Mouse (Mus musculus): Measurements from ENCODE around the gene Ptgds. TPM values are rescaled to one million over a fixed set of nuclear protein-coding genes. Genes with fewer than 3 reads are reported as not detected.

The Ptgds gene
- polyA plus RNA-seq, 1 experiment from 2014 or later: 0.69 TPM

DNA sequence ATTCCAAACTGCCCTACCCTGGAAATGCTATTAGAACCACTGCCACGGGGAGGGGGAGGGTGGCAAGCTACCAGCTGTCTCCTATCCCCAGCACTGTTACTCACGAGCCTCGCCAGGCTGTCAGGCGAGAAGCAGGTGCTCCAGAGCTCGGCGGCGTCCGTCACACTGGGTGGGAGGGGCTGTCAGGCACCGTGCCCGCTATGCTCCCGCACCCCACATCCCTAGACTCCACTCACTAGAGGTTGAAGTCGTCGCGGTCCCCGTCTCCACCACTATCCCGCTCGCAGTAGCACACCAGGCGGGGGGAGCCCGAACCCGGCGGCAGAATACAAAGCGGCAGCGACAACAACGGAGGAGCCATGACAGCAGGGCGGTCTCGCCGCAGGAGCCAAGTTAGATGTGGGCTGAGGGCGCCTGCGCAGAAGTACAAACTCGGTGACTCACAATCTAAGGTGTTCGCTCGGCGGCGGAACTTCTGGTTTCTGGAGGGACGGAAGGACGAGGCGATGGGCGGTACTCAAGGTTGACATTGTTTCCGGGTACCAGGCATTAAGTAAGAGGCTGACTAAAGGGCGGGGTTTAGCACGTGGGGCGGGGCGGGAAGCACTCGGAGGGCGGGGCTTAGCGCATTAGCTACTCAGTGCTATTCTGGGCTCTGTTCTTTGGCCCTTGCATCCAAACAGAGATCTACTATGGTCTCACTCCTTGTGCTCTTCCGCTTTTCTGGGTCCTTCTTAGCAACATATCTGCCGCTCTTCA lies 9.1 kb downstream of the Ptgds start, which contains the start of gene Paxx:
Gene Paxx, minus strand, starts transcription at position 544 of the 759 bp plus-strand sequence.
- ATAC-seq (replicated peaks; ENCODE audit: low FRiP score) (peak; percentile 86), DNase-seq (ENCODE audit: low spot score) (peak; percentile 93)
- Histone ChIP-seq H3K9me3 (ENCODE audit: control insufficient read depth, low read length) (no peaks in the 10 kb centered on the region), H3K4me3 (ENCODE audit: low read depth, low read length) (peak within 1 kb of the TSS; percentile 72), H3K4me2 (ENCODE audit: low read depth, low read length, severe bottlenecking) (peak within 1 kb of the TSS; percentile 89), H3K4me1 (replicated peaks; ENCODE audit: control insufficient read depth, insufficient read depth, low read length) (peaks cover 6% of the 10 kb centered on the region; the same call in 1 of the 2 replicates), H3K9ac (ENCODE audit: low read length) (peak within 1 kb of the TSS; percentile 77), H3K27ac (ENCODE audit: low read depth, low read length) (peak within 1 kb of the TSS; percentile 78), H3K27me3 (ENCODE audit: control insufficient read depth, insufficient read depth, low read length) (no peaks in the 10 kb centered on the region), H3K36me3 (ENCODE audit: control insufficient read depth, insufficient read depth, low read length) (no peaks in the 10 kb centered on the region; the same call in 1 of the 2 replicates)
- under 1% methylated on average over 48 of the region's 48 CpGs for WGBS

- 44% methylated on average over 5 of the region's 5 CpGs for WGBS
Measured at GRCm38 (mm10) chr2:25460135-25460534, 9.7 kb downstream of the Ptgds start.

GRCm38 (mm10) chr2:25458911-25459310 lies 10.9 kb downstream of the Ptgds start:
- WGBS: 80% methylated on average over 5 of the region's 5 CpGs
- H3K4me1 ChIP-seq (replicated peaks; ENCODE audit: control insufficient read depth, insufficient read depth, low read length): peaks cover 6% of the 10 kb centered on the region; the same call in 1 of the 2 replicates
- H3K4me2 ChIP-seq (ENCODE audit: low read depth, low read length, severe bottlenecking): no peak overlapping the region
- H3K27me3 ChIP-seq (ENCODE audit: control insufficient read depth, insufficient read depth, low read length): no peaks in the 10 kb centered on the region
- no peak overlapping the region for H3K27ac ChIP-seq (ENCODE audit: low read depth, low read length)
- no peak overlapping the region for H3K9ac ChIP-seq (ENCODE audit: low read length)
- no peak for ATAC-seq (replicated peaks; ENCODE audit: low FRiP score)
- H3K4me3 ChIP-seq (ENCODE audit: low read depth, low read length): no peak overlapping the region
- H3K36me3 ChIP-seq (ENCODE audit: control insufficient read depth, insufficient read depth, low read length): no peaks in the 10 kb centered on the region; the same call in 1 of the 2 replicates
- no peaks in the 10 kb centered on the region for H3K9me3 ChIP-seq (ENCODE audit: control insufficient read depth, low read length)
- DNase-seq (ENCODE audit: low spot score): no peak

More at GRCm38 (mm10) chr2:25460135-25460534, 9.7 kb downstream of the Ptgds start:
- Histone ChIP-seq H3K27me3 (ENCODE audit: control insufficient read depth, insufficient read depth, low read length) (no peaks in the 10 kb centered on the region), H3K27ac (ENCODE audit: low read depth, low read length) (peak overlapping the region; percentile 78), H3K9ac (ENCODE audit: low read length) (peak overlapping the region; percentile 77), H3K4me1 (replicated peaks; ENCODE audit: control insufficient read depth, insufficient read depth, low read length) (peaks cover 6% of the 10 kb centered on the region; the same call in 1 of the 2 replicates), H3K36me3 (ENCODE audit: control insufficient read depth, insufficient read depth, low read length) (no peaks in the 10 kb centered on the region; the same call in 1 of the 2 replicates), H3K9me3 (ENCODE audit: control insufficient read depth, low read length) (no peaks in the 10 kb centered on the region), H3K4me2 (ENCODE audit: low read depth, low read length, severe bottlenecking) (peak overlapping the region; percentile 89), H3K4me3 (ENCODE audit: low read depth, low read length) (peak overlapping the region; percentile 72)
- ATAC-seq (replicated peaks; ENCODE audit: low FRiP score) (peak; percentile 19; the same call in 1 of the 2 replicates), DNase-seq (ENCODE audit: low spot score) (no peak)

DNA sequence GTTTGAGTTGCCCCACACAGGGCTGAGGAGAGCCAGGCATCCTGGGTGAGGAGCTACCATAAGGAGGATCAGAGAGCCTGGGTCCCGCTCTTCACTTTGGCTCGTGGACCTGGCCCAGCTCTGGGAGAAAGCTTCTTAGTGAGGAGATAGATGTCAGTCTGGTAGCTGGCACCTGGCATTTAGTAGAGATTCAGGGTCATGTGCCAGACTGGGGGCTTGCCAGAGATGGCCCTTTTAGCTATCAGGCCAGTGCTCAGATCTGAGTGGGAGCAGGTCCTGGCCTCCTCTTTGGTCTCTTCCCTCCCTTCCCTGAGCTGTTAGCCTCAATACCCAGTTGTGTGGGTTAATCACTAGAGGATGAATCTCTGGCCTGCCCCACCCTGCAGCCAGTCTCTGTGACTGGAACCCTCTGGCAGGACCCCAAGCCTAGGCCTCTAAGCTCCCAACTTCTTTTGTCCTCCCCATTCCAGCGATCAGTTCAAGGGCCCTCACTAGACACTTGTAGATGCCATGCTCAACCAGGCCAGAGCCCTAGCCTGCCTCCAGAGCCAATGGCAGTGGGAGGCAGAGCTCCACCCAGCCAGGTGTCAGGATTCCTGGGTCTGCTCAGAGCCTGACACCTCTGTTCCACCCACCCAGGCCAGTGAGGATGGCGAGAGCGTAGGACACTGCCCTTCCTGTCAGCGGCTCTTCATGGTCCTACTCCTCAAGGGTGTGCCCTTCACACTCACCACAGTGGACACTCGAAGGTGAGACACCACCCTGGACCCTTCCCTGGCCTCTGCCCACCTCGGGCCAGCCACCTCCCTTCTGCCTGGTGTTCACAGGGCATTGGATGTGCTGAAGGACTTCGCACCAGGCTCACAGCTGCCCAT lies 12.6 kb downstream of the Ptgds start:
- H3K4me2 ChIP-seq (ENCODE audit: low read depth, low read length, severe bottlenecking): no peak overlapping the region
- no peaks in the 10 kb centered on the region for H3K9me3 ChIP-seq (ENCODE audit: control insufficient read depth, low read length)
- H3K27ac ChIP-seq (ENCODE audit: low read depth, low read length): no peak overlapping the region
- no peaks in the 10 kb centered on the region for H3K27me3 ChIP-seq (ENCODE audit: control insufficient read depth, insufficient read depth, low read length)
- H3K9ac ChIP-seq (ENCODE audit: low read length): no peak overlapping the region
- H3K36me3 ChIP-seq (ENCODE audit: control insufficient read depth, insufficient read depth, low read length): no peaks in the 10 kb centered on the region; the same call in 1 of the 2 replicates
- WGBS: 84% methylated on average over 9 of the region's 9 CpGs
- ATAC-seq (replicated peaks; ENCODE audit: low FRiP score): no peak
- H3K4me3 ChIP-seq (ENCODE audit: low read depth, low read length): no peak overlapping the region
- H3K4me1 ChIP-seq (replicated peaks; ENCODE audit: control insufficient read depth, insufficient read depth, low read length): peaks cover 6% of the 10 kb centered on the region; the same call in 1 of the 2 replicates
- no peak for DNase-seq (ENCODE audit: low spot score)

- Histone ChIP-seq H3K36me3 (ENCODE audit: control insufficient read depth, insufficient read depth, low read length) (no peaks in the 10 kb centered on the region; the same call in 1 of the 2 replicates), H3K27ac (ENCODE audit: low read depth, low read length) (no peak within 1 kb of the TSS), H3K9me3 (ENCODE audit: control insufficient read depth, low read length) (no peaks in the 10 kb centered on the region), H3K4me1 (replicated peaks; ENCODE audit: control insufficient read depth, insufficient read depth, low read length) (peaks cover 6% of the 10 kb centered on the region; the same call in 1 of the 2 replicates), H3K4me3 (ENCODE audit: low read depth, low read length) (no peak within 1 kb of the TSS), H3K4me2 (ENCODE audit: low read depth, low read length, severe bottlenecking) (no peak within 1 kb of the TSS), H3K9ac (ENCODE audit: low read length) (no peak within 1 kb of the TSS), H3K27me3 (ENCODE audit: control insufficient read depth, insufficient read depth, low read length) (no peaks in the 10 kb centered on the region)
- DNase-seq (ENCODE audit: low spot score): no peak
- 63% methylated on average over 14 of the region's 14 CpGs for WGBS
- no peak for ATAC-seq (replicated peaks; ENCODE audit: low FRiP score)
Measured at GRCm38 (mm10) chr2:25456205-25456953, 13.5 kb downstream of the Ptgds start, which contains the start of gene Clic3. Gene Clic3, plus strand, starts transcription at chr2:25456838.

GRCm38 (mm10) chr2:25452951-25453350 lies 16.9 kb downstream of the Ptgds start:
- Histone ChIP-seq H3K4me2 (ENCODE audit: low read depth, low read length, severe bottlenecking) (no peak overlapping the region), H3K9ac (ENCODE audit: low read length) (no peak overlapping the region), H3K4me3 (ENCODE audit: low read depth, low read length) (no peak overlapping the region), H3K9me3 (ENCODE audit: control insufficient read depth, low read length) (no peaks in the 10 kb centered on the region), H3K27ac (ENCODE audit: low read depth, low read length) (no peak overlapping the region), H3K4me1 (replicated peaks; ENCODE audit: control insufficient read depth, insufficient read depth, low read length) (no peaks in the 10 kb centered on the region), H3K27me3 (ENCODE audit: control insufficient read depth, insufficient read depth, low read length) (no peaks in the 10 kb centered on the region), H3K36me3 (ENCODE audit: control insufficient read depth, insufficient read depth, low read length) (no peaks in the 10 kb centered on the region)
- no peak for ATAC-seq (replicated peaks; ENCODE audit: low FRiP score)
- no peak for DNase-seq (ENCODE audit: low spot score)
- WGBS: 61% methylated on average over 1 of the region's 1 CpGs

- H3K27me3 ChIP-seq (ENCODE audit: control insufficient read depth, insufficient read depth, low read length): no peaks in the 10 kb centered on the region
- no peaks in the 10 kb centered on the region for H3K9me3 ChIP-seq (ENCODE audit: control insufficient read depth, low read length)
- H3K9ac ChIP-seq (ENCODE audit: low read length): no peak overlapping the region
- no peak overlapping the region for H3K4me3 ChIP-seq (ENCODE audit: low read depth, low read length)
- DNase-seq (ENCODE audit: low spot score) (no peak), ATAC-seq (replicated peaks; ENCODE audit: low FRiP score) (no peak)
- H3K27ac ChIP-seq (ENCODE audit: low read depth, low read length): no peak overlapping the region
- WGBS: 82% methylated on average over 8 of the region's 8 CpGs
- H3K4me2 ChIP-seq (ENCODE audit: low read depth, low read length, severe bottlenecking): no peak overlapping the region
- H3K36me3 ChIP-seq (ENCODE audit: control insufficient read depth, insufficient read depth, low read length): no peaks in the 10 kb centered on the region
- H3K4me1 ChIP-seq (replicated peaks; ENCODE audit: control insufficient read depth, insufficient read depth, low read length): no peaks in the 10 kb centered on the region
Measured at GRCm38 (mm10) chr2:25450853-25451647, 18.8 kb downstream of the Ptgds start.
